Mouse (Mus musculus): ENCODE data around the gene Stag1. TPM values are rescaled to one million over a fixed set of nuclear protein-coding genes. Genes with fewer than 3 reads are reported as not detected.
"Not testable (repeated sequence)": the region's sequence is repeated elsewhere in the genome, so short reads cannot be mapped to it uniquely, and the experiment has no call there.

The Stag1 gene
- total RNA-seq, 1 experiment from 2014 or later, result 115 TPM

DNA sequence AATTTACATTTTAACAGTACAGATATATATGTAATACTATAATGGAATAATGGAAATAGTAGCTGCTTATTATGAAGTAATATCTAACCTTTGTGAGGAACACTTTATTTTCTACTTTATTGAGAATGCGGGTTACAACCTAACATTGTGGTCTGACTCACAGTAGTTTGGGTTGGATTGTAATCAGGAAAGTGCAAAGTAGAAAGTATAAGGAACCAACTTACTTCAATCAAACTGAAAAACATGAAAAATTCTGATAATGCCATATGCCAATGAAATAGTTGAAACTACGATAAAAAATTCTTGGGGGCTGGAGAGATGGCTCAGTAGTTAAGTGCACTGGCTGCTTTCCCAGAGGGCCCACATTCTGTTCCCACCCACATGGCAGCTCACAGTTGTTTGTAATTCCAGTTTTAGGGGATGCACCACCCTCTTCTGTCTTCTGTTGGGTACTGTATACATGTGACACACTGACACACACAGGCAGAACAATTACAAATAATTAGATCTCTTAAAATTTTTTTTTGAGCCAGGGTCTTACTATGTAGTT lies 50.3 kb downstream of the Stag1 start:
- ATAC-seq (replicated peaks in 1 of 2; ENCODE audit: insufficient read depth in 1 of 2, low FRiP score in 2 of 2, low TSS enrichment in 1 of 2, low read depth in 1 of 2, poor library complexity in 2 of 2, severe bottlenecking in 2 of 2), result no peak

DNA sequence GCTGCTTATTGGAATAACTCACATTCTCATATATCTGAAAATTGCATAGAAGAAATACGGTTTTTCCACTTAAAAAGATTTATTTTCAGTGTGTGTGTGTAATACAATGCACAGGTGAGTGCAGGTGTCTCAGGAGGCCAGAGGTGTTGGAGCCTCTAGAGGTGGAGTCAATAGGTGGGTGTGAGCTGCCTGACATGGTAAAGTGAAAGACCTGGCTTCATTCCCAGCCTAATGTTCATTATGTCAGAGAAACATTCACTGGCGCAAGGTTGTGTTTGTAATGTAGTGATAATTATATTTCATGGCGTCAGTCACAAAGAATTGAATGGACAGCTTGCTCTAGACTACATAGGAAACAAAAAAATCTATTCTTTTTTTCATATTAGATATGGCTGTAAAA lies 56.5 kb downstream of the Stag1 start:
- ATAC-seq (replicated peaks in 1 of 2; ENCODE audit: insufficient read depth in 1 of 2, low FRiP score in 2 of 2, low TSS enrichment in 1 of 2, low read depth in 1 of 2, poor library complexity in 2 of 2, severe bottlenecking in 2 of 2), result no peak

DNA sequence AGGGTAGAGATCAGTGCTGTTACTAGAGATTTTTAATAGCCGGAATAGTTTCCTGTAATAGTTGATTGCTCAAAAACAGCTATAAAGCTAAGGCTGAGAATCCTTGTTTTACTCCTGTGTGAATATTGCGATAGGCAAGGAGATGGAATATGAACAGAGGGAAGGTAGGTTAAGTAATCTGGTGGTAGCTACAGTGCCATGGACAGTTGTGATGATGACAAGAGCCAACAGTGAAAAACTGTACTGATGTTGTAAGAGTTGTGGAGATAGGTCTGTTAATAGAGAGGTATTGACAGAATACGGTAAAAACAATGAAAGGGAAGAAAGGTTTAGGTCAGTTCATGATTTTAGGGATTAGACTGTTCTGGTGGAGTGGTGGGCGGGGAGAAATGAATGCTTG lies 58.5 kb downstream of the Stag1 start:
- ATAC-seq (replicated peaks in 1 of 2; ENCODE audit: insufficient read depth in 1 of 2, low FRiP score in 2 of 2, low TSS enrichment in 1 of 2, low read depth in 1 of 2, poor library complexity in 2 of 2, severe bottlenecking in 2 of 2), result no peak

DNA sequence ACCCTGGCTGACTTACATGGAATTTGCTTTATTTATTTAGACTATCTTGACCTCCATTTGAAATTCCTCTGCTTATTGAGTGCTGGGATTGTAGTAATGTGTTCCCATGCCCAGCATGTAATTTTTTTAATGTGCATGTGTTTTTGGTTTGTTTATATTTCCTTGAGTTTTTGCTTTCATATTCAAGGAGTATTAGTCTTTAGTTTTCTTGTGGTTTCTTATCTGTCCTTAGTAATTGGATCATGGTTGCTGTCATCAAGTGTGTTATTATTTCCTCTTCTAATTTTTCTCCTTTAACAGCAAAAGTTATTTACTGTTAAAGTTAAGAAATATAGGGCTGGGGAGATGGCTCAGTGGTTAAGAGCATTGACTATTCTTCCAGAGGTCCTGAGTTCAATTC lies 63.0 kb downstream of the Stag1 start:
- 0 out of 4 replicates have a peak, but pooled peaks of 1 of the 2 experiments have one; percentile 12 for ATAC-seq (replicated peaks in 1 of 2; ENCODE audit: insufficient read depth in 1 of 2, low FRiP score in 2 of 2, low TSS enrichment in 1 of 2, low read depth in 1 of 2, poor library complexity in 2 of 2, severe bottlenecking in 2 of 2)

DNA sequence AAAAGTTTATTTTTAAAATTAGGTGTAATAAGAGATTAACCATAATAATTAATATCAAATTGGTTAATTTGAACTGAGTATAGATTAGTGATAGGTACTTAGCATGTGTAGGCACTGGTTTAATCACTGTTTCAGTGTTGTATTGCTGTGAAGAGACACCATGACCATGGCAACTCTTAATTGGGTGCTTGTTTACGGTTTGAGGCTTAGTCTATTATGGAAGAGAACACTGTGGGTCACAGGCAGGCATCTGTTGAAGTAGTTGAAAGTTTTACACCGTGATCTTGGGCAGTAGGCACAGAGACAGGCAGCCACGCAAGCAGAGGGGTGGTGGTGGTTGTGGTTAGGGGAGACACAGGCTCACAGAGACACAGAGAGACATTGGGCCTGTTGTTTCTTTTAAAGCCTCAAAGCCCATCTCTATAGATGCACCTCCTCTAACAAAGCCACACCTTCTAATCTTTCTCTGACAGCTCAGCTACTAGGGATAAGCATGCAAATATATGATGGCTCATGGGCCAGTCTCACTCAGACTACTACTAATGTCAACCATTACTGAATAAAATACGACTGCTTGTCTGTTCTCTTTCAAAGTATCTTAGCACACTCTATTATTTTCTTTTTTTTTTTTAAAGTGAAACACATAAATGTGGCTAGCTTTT lies 66.0 kb downstream of the Stag1 start:
- no peak for ATAC-seq (replicated peaks in 1 of 2; ENCODE audit: insufficient read depth in 1 of 2, low FRiP score in 2 of 2, low TSS enrichment in 1 of 2, low read depth in 1 of 2, poor library complexity in 2 of 2, severe bottlenecking in 2 of 2)

DNA sequence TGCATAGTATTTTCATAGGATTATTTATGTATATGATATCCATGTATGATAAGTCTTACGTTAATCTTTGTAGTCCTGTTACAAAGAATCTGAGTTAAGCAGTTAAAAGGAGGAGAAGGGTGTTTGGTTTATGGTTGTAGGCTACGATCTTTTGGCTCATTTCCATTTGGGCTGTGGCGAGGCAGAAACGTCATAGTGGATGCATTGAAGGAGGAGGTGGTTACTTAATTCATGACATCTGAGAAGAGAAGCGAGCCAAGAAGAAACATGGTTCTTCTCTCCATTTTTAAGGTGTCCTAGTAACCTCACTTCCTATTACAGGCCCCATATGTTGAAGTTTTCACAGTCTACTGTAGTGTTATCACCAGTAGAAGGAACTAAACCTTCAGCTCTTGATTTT lies 72.6 kb downstream of the Stag1 start:
- ATAC-seq (replicated peaks in 1 of 2; ENCODE audit: insufficient read depth in 1 of 2, low FRiP score in 2 of 2, low TSS enrichment in 1 of 2, low read depth in 1 of 2, poor library complexity in 2 of 2, severe bottlenecking in 2 of 2), result no peak; a peak in 1 of 4 replicates

DNA sequence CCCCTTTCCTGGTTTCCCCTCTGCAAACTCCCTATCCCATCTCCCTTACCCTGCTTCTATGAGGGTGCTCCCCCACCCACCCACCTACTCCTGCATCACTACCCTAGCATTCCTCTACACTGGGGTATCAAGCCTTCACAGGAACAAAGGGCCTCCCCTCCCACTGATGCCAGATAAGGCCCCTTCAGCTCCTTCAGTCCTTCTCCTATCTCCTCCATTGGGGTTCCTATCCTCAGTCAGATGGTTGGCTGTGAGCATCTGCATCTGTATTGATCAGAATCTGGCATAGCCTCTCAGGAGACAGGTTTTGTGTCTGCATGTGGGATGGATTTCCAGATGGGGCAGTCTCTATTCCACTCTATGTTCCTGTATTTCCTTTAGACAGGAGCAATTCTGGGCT lies 81.4 kb downstream of the Stag1 start:
- ATAC-seq (replicated peaks in 1 of 2; ENCODE audit: insufficient read depth in 1 of 2, low FRiP score in 2 of 2, low TSS enrichment in 1 of 2, low read depth in 1 of 2, poor library complexity in 2 of 2, severe bottlenecking in 2 of 2), result no peak

DNA sequence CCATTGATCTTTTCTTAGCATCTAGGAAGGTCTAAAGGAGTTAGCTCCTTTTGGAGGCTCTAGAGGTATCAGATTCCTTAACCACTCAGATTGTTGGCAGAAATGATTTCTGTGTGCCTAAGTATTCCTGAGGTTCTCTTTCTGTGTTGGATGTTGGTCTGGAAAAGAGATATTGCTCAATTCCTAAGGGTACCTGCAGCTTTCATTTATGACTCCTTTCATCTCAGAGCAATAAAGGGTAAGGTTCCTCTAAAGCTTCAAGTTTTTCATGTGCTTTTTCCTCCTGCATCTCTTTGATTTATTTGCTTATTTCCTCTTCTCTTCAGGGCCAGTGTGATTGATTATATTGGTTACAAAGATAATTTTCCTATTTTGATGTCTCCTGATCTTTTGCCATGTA lies 84.7 kb downstream of the Stag1 start:
- ATAC-seq (replicated peaks in 1 of 2; ENCODE audit: insufficient read depth in 1 of 2, low FRiP score in 2 of 2, low TSS enrichment in 1 of 2, low read depth in 1 of 2, poor library complexity in 2 of 2, severe bottlenecking in 2 of 2), result no peak

DNA sequence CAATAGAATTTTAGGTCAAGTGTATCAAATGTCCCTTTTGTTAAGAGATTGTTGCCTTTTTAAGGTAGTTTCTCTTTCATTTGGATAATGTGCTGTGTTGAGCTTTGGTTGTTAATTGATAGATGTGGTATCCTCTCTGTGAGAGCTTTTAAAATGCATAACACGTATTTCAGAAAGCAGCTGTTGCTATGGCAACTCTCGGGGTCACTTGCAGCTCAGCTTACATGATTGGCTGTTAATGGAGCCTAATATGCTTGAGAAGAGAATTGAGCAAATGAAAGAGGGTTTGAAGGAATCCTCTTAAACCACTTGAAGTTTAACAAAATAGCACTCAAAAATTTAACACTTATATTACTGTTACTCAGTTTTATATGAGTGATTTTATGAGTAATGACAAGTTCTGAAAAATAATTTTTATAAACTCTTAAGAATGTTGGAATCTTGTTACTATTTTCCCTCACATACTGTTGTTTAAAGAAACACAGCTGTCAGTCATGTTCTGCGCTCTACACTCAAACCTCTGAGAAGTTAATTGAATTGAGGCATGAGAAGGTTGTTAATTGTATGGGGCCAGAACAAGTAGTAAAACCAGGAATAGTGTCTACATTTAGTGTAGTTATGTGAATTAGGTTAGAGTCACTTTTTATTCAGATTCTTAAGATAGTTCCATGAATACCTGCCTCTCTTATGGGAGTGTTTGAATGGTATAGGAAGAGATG lies 88.3 kb downstream of the Stag1 start:
- no peak for ATAC-seq (replicated peaks in 1 of 2; ENCODE audit: insufficient read depth in 1 of 2, low FRiP score in 2 of 2, low TSS enrichment in 1 of 2, low read depth in 1 of 2, poor library complexity in 2 of 2, severe bottlenecking in 2 of 2)

DNA sequence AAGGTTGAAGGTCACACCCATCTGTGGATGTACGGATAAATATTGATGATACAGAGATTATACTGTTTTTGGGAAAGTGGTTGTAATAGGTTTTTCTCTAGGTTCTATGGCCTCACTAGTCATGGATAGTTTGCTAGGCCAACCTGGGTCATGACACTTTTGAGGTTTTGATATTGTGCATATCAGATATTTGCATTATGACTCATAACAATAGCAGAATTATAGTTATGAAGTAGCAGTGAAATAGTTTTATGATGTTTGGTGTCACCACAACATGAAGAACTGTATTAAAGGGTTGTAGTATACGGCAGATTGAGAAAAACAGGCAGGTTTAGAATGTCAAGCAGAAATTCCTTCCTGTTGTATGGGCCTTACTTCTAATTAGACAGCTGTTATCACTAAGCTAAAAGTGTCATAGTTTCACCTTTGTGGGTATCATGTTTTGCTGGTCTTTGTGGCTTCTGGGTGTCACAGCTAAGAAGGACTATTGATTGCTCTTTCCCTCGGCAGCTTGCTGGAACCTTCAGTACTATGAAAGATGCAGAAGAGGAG lies 92.2 kb downstream of the Stag1 start:
- no peak for ATAC-seq (replicated peaks in 1 of 2; ENCODE audit: insufficient read depth in 1 of 2, low FRiP score in 2 of 2, low TSS enrichment in 1 of 2, low read depth in 1 of 2, poor library complexity in 2 of 2, severe bottlenecking in 2 of 2)

DNA sequence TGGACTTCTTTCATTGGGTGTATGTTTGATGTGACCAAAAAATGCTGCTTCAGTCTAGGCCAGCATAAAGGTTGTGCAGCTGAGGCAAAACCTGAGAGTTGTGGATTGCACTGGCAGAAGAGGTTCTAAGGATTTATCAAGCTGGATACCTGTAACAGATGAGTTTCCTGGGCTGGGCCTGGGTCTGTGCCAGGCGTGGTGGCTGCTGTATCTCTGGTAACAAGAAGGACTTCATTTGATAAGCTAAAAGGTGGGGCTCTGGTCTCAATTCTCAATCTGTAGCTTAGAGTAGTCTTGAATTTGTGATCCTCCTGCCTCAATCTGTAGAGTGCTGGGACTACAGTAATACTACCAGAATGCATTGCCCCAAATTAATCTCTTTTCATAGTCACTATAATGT lies 94.6 kb downstream of the Stag1 start:
- no peak; a peak in 1 of 4 replicates for ATAC-seq (replicated peaks in 1 of 2; ENCODE audit: insufficient read depth in 1 of 2, low FRiP score in 2 of 2, low TSS enrichment in 1 of 2, low read depth in 1 of 2, poor library complexity in 2 of 2, severe bottlenecking in 2 of 2)

DNA sequence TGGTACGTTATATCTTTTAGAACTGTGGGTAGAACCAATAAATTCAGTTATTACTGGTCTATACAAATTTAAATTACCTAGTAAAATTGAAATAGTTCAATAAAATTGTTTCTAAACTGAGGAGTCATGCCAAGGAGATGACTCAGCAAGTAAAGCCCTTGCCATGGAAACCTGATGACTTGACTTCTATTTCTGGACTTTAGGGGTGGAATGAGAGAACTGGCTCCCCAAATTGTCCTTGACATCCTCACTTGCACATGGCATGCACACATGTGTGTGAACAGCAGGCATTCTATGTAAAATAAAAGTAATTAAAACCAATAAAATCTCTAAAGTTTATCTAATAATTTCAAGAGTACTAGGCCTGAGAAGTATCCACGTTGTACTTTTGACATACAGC lies 98.9 kb downstream of the Stag1 start:
- no peak for ATAC-seq (replicated peaks in 1 of 2; ENCODE audit: insufficient read depth in 1 of 2, low FRiP score in 2 of 2, low TSS enrichment in 1 of 2, low read depth in 1 of 2, poor library complexity in 2 of 2, severe bottlenecking in 2 of 2)

DNA sequence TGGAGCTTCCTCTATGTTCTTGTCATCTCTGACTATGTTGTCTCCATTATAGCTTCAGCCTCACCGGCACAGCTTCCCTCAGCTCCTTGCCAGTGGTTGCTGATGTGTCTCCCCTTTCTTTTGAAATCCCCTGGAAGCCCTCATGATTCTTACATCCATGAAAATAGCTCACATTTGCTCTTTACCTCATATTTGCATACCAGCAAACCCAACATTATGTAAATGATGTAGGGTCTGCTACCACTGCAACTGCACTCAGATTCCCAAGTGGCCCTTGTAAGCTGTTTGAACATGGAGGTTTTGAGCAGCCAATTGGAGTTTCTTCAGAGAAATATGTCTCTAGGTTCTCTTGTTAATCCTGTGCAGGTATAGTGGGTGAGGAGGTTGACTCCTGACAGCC lies 110.0 kb downstream of the Stag1 start:
- ATAC-seq (replicated peaks in 1 of 2; ENCODE audit: insufficient read depth in 1 of 2, low FRiP score in 2 of 2, low TSS enrichment in 1 of 2, low read depth in 1 of 2, poor library complexity in 2 of 2, severe bottlenecking in 2 of 2), result no peak

DNA sequence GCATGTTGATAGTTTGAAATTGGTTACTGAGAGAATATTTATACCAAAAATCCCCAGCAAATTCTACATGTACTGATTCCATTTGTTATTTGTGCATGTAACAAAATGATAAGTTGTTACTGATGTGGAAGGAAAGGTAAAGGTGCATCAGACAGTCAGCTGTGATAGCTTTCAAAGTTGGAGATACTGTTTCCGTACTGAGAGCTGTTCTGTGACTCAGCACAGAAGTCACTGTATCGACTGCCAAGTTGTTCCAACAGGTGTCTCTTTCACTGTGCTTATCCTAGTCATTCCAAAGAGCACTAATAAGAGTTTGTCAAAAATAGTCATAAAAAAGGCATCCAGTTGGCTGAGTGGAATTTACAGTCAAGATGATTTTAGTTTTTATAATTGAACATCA lies 114.1 kb downstream of the Stag1 start:
- no peak for ATAC-seq (replicated peaks in 1 of 2; ENCODE audit: insufficient read depth in 1 of 2, low FRiP score in 2 of 2, low TSS enrichment in 1 of 2, low read depth in 1 of 2, poor library complexity in 2 of 2, severe bottlenecking in 2 of 2)

DNA sequence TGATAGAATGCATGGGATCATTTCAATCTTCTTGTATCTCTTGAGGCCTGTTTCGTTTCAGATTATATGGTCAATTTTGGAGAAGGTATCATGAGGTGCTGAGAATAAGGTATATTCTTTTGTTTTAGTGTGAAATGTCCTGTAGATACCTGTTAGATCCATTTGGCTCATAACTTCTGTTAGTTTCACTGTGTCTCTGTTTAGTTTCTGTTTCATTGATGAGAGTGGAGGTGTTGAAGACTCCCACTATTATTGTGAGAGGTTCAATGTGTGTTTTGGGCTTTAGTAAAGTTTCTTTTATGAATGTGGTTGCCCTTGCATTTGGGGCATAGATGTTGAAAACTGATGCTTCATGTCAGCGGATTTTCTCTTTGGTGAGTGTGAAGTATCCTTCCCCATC lies 127.2 kb downstream of the Stag1 start:
- not testable (repeated sequence) for ATAC-seq (replicated peaks in 1 of 2; ENCODE audit: insufficient read depth in 1 of 2, low FRiP score in 2 of 2, low TSS enrichment in 1 of 2, low read depth in 1 of 2, poor library complexity in 2 of 2, severe bottlenecking in 2 of 2)

DNA sequence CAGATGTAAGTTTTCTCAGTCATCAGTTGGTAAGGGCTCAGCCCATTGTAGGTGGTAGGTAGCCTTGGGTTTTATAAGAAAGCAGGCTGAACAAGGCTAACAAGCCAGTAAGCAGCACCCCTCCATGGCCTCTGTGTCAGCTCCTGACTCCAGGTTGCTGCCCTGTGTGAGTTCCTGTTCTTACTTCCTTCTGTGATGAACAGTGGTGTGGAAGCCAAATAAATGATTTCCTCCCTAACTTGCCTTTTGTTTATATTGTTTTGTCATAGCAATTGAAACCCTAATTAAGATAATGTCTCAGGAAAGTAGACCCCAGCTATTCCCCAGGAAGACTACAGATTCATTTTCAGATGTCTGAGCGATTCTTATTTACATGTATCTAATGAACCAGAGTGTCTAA lies 134.2 kb downstream of the Stag1 start:
- no peak for ATAC-seq (replicated peaks in 1 of 2; ENCODE audit: insufficient read depth in 1 of 2, low FRiP score in 2 of 2, low TSS enrichment in 1 of 2, low read depth in 1 of 2, poor library complexity in 2 of 2, severe bottlenecking in 2 of 2)

DNA sequence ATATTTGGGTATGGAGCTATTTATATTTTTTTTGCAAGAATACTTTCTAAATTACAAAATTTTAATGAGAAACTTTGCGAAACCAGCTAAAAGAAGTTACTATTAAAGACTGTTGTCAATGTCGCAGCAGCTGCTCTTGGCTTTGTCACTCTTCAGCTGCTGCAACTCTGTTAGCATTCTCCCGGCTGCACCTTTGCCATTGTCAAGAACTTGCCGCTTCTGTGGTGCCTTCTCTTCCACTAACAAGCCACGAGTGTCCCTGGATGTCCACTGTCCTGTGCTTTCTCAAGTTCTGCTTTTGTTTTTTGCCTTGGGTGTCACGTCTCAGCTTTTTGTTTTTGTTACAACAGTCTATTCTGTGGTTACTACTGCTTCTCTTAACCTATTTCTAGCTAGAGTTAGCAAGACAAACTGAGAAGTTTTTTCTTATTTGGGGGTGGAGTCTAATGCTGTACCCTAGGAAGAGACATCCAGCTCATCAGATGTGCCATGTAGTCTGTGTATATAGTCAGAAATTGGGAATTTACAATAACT lies 136.4 kb downstream of the Stag1 start:
- ATAC-seq (replicated peaks in 1 of 2; ENCODE audit: insufficient read depth in 1 of 2, low FRiP score in 2 of 2, low TSS enrichment in 1 of 2, low read depth in 1 of 2, poor library complexity in 2 of 2, severe bottlenecking in 2 of 2), result peak; percentile 12 to 42; a peak in 1 of 4 replicates

DNA sequence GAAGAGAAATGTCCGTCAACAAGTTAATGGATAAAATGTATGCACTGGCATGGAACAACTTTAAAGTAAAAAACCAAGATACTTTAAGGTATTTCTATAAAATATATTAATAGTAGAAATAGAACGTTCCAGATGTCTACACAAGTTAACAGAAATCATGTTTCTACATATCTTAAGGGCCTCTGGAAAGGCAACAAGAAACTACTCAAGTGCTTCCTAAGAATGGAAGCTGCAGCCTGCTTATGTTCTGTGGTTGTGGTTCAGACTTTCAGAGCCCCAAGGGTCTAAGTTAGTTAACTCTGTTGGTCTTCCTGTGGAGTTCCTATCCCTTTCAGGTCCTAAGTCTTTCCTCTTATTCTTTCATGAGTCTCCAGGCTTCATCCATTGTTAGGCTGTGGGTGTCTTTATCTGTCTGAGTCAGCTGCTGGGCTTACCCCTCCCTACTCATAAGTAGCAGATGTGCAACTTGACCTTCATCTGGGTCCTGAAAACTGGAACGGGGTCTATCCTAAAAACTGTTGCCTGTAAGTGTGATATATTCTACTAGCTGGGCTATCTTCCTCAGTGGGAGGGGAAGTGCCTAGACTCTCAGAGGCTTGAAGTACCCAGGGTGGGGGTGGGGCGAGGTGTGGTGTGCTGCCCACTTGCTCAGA lies 138.5 kb downstream of the Stag1 start:
- no peak; a peak in 1 of 4 replicates for ATAC-seq (replicated peaks in 1 of 2; ENCODE audit: insufficient read depth in 1 of 2, low FRiP score in 2 of 2, low TSS enrichment in 1 of 2, low read depth in 1 of 2, poor library complexity in 2 of 2, severe bottlenecking in 2 of 2)

Data from hematopoietic stem cell, adult 5-6 weeks (primary cell).